Mouse (Mus musculus): ENCODE measurements around the gene Eef1a1. TPM values are rescaled to one million over a fixed set of nuclear protein-coding genes. Genes with fewer than 3 reads are reported as not detected.
"Not testable (repeated sequence)": the region's sequence is repeated elsewhere in the genome, so short reads cannot be mapped to it uniquely, and the experiment has no call there.

The Eef1a1 gene
- total RNA-seq, 2 experiments from 2014 or later, result 1,083 to 1,160 TPM

GRCm38 (mm10) chr9:78511705-78512104 is 22.8 kb upstream of the Eef1a1 start:
- intact Hi-C loops (cut with DNase I), result no loop called here
- no peak for DNase-seq

- intact Hi-C loops (cut with DNase I), result no loop called here
- no peak for DNase-seq
Measured at GRCm38 (mm10) chr9:78508106-78508786, 19.3 kb upstream of the Eef1a1 start.

DNA sequence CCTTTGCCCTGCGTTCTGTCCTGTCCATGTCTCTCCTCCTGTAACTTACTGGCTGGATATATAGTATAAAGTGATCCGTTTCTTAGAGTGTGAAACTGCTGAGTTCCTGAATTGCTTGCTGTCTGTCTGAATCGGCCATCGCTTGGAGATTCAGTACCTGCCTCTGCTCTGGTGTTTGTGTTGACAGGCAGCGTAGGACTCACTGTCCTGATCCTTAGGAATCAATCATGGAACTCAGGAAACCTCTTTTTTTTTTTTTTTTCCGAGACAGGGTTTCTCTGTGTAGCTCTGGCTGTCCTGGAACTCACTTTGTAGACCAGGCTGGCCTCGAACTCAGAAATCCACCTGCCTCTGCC is 17.7 kb upstream of the Eef1a1 start:
- no peak for DNase-seq
- intact Hi-C loops (cut with DNase I), result no loop called here

DNA sequence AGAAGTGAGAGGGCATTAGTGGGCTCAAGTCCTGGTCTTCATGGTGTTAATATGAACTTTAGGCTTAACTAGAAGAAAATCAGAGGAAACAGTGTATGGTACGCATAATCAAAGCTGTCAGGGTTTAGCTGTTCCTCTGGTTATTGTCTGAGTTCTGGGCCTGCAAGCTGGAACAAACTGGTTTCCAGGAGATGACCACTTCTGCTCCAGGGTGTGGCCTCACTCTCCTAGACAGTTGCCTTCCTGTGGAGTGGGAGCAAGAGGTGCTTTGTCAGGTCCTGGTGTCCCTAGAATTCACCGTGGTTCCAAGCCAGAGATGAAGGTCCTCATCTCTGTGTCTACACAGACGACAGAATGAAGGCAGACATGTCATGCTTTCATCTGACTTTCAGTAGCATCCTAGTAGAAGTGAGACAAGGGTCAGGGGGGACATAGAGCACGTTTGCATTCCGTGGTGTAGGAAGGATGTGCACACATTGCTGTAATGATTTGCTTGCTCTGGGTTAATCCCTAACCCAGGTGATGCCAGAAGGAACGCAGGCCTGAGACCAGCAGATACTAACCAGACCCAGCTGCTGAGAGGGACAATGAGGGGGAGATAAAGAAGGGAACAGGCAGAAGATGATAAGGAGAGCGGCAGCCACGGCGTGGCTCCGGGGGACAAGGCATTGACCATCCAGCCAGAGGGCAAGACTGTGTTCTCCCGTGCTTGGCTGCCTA is 17.2 kb upstream of the Eef1a1 start:
- intact Hi-C loops (cut with DNase I), result no loop called here
- DNase-seq, result no peak

DNA sequence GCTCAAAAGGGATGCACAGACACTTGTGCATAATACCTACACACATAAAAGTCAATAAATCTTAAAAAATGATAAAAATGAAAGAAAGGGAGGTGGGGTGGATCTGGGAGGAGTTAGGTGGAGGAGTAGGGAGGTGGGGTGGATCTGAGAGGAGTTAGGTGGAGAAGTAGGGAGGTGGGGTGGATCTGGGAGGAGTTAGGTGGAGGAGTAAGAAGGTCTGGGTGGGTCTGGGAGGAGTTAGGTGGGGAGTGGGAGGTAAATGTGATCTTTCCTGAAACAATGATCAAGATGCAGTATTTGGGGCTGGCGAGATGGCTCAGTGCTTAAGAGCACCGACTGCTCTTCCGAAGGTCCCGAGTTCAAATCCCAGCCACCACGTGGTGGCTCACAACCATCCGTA is 16.3 kb upstream of the Eef1a1 start:
- intact Hi-C loops (cut with DNase I), result no loop called here
- no peak for DNase-seq

- intact Hi-C loops (cut with DNase I), result no loop called here
- DNase-seq, result no peak
Measured at GRCm38 (mm10) chr9:78504679-78505078, 15.7 kb upstream of the Eef1a1 start.

DNA sequence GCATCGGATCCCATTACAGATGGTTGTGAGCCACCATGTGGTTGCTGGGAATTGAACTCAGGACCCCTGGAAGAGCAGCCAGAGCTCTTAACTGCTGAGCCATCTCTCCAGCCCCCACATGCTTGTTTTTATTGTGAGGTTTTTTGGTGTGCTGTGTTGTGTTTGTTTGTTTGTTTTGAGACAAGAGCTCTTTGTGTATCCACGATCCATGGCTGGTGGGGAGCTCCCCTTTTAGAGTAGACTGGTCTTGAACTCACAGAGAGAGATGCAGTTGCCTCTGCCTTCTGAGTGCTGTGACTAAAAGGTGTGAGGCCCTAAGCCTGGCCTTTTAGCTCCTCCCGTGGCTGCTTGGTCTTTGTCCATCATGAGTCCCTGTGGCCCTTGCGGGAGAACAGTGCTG is 15.2 kb upstream of the Eef1a1 start:
- no peak for DNase-seq
- intact Hi-C loops (cut with DNase I), result no loop called here

DNA sequence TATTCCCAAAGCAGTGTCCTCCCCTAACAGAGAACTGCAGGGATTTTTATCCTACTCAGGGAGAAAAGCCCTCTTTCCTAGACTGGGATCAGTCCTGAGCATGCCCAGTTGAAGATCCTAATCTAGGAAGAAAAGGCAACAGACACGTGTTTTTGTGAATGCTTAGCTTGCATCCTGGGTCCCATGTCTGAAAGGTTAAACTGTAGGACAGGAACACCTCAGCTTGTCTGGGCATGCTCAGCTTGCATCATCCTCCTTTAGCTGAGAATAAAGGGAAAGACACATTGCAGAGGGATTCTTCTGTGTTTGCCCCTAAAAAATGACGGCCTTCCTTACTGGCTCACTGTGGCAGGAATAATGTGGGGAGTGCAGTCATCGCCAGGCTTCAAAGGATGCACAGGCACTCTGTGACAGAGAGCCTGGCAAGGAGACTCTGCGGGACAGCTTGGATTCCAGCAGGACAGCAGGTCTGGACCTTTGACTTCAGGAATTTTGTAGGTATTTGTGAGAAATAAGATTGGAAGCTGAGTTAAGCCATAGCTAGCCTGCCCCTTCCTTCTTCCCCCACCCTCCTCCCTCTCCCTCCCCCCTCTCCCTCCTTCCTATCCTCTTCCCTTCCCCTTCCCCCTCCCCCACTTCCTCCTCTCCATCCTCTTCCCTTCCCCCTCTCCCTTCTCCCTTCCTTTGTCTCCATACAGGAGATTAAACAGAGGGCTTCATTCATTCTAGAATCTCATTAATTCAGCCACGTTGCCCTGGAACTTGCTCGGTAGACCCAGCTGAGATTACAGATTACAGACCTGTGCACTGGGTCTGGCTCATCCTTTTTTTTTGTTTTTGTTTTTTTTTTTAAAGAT is 14.5 kb upstream of the Eef1a1 start:
- intact Hi-C loops (cut with DNase I), result no loop called here
- no peak for DNase-seq

- no peak for DNase-seq
- intact Hi-C loops (cut with DNase I), result no loop called here
Measured at GRCm38 (mm10) chr9:78501284-78501683, 12.3 kb upstream of the Eef1a1 start.

DNA sequence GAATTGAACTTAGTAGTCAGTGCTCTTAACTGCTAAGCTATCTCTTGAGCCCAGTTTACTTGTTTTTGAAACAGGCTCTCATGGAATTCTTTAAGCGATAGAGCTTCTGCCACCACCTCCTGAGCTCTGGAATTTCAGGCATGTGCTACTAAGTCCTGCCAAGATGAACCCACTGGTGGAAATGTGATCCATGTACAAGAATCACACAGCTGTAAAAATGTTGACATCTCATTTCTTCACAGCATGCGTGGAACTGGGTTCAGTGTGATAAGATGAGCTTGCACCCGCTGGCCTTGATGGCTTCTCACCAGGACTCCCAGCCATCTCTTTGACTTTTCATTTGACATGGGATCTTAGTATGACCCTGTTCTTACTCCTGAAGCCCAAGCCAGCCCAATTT is 11.4 kb upstream of the Eef1a1 start:
- DNase-seq, result no peak
- intact Hi-C loops (cut with DNase I), result no loop called here

DNA sequence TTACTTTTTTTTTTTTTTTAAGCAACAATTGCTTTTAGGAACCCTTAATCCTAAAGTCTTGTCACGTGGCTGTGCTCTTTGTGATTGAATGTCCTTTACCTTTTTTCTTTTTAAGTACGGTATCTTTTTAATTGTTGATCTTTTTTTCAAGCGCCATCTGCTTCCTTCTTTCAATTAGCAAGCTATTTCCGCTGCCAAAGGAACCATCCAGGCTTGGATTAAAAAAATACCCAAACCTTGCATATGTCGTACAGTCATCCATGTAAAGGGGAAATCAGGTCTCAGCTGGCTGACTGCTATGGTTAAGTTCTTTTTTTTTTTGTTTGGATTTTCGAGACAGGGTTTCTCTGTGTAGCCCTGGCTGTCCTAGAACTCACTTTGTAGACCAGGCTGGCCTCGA is 4.2 kb upstream of the Eef1a1 start:
- intact Hi-C loops (cut with DNase I), result no loop called here
- no peak for DNase-seq

- no peak for DNase-seq
- intact Hi-C loops (cut with DNase I), result no loop called here
Measured at GRCm38 (mm10) chr9:78492254-78492653, 3.3 kb upstream of the Eef1a1 start.

DNA sequence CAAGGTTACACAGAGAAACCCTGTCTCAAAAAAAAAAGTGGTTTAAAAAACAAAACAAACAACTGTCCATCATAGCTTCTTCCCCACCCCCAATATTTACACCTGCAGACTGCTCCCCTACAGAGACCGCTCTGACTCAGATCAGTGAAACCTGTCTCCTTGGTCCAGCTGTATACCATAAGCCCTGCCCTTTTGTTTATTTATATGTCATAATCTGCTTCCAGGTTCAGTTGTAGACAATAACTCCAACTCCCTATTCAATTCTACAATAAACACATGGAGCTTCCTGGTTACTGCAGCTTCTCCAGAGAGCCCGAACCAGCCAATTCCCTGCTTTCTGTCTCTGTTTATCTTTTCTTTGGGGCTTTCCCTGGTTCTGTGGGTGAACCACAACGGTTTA is 2.2 kb upstream of the Eef1a1 start:
- intact Hi-C loops (cut with DNase I), result no loop called here

GRCm38 (mm10) chr9:78488021-78488420 is 930 bp downstream of the Eef1a1 start:
- DNase-seq; intact Hi-C loops (cut with DNase I): not testable (repeated sequence)

More for the DNA sequence above, 2.2 kb upstream of the Eef1a1 start:
- no peak for DNase-seq

DNA sequence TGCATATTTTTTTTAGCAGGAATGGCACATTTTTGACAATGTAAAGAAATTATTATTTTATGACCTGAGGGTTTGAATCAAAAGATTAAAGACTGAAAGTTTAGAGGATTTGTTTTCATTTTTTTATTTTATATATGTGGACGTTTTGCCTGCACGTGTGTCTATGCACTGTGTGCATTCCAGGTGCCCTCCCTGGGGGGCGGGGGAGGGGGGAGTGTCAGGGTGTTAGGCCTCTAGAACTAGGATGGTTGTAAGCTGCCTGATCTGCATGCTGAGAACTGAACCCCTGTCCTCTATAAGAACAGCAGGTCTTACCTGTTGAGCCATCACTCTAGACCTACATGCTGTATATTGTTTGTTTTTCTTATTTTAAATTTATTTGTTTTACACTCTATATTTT is 4.3 kb downstream of the Eef1a1 start:
- DNase-seq, result no peak
- intact Hi-C loops (cut with DNase I), result no loop called here

- intact Hi-C loops (cut with DNase I), result loop anchor here (2.0 kb wide), 1 partner anchor 38 kb away; no protein-coding TSS in a partner anchor
Measured at GRCm38 (mm10) chr9:78482386-78482785, 6.6 kb downstream of the Eef1a1 start.

DNA sequence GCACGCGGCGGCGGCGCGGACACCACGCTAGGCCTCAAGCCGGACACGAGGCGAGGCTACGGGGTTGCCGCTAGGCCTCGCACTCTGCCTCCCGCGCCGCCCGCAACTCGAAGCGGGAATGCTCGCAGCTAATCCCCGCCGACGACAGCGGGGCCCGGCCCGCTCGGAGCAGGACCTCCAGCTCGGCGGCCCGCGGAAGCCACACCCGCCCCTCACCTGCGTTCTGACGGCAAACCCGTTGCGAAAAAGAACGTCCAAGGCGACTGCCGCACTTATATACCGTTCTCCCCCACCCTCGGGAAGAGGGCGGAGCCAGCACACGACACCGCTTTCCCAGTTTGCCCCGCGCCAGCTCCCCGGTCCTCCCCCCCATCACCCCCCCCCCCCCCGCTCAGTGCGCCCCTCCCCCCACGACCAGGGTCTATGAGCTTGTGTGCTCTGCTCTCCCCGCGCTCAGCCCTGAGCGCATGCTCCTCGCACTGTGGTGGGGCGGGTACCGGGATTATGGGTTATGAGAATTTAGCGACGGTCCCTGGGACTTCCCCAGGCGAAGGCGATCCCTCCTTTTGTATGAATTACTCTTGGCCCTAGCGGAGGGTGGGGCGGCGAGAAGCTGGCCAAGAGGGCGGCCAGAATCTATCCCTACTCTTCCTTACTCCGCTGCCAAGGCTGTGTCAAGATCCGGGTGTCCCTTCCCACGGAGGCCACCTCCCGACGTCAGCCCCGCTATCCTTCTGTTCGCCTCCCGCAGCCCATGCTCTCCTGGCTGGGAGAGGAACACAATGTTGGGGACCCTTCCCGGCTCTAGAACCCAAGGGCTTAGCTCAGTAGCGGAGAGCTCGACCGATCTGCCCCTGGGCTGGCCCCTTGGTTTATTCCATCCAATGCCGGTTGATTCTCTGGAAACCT is 7.3 kb downstream of the Eef1a1 start:
- peak; percentile 93 to 95 for DNase-seq
- intact Hi-C loops (cut with DNase I), result loop anchor here (2.0 kb wide), 1 partner anchor 39 kb away; no protein-coding TSS in a partner anchor

More at GRCm38 (mm10) chr9:78482386-78482785, 6.6 kb downstream of the Eef1a1 start:
- DNase-seq, result no peak

- DNase-seq, result peak; percentile 68 to 77
- intact Hi-C loops (cut with DNase I), result no loop called here
Measured at GRCm38 (mm10) chr9:78480706-78481358, 8.1 kb downstream of the Eef1a1 start.

DNA sequence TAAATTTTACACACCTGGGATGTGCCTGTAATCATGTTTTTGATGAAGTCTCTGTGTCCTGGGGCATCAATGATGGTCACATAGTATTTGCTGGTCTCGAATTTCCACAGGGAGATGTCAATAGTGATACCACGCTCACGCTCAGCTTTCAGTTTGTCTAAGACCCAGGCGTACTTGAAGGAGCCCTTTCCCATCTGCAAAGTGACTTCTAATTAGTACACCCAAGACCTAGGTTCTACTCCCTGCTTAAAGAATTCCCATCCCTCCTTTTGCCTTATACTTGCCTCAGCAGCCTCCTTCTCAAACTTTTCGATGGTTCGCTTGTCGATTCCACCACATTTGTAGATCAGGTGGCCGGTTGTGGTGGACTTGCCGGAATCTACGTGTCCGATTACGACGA is 8.7 kb downstream of the Eef1a1 start:
- DNase-seq; intact Hi-C loops (cut with DNase I): not testable (repeated sequence)

DNA sequence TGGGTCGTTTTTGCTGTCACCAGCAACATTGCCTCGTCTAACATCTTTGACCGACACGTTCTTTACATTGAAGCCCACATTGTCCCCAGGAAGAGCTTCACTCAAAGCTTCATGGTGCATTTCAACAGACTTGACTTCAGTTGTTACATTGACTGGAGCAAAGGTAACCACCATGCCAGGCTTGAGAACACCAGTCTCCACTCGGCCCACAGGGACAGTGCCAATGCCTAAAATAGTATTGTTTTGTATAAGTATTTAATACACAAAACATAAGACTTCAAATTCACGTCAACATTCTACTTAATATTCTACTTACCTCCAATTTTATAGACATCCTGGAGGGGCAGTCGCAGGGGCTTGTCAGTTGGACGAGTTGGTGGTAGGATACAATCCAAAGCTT is 9.6 kb downstream of the Eef1a1 start:
- intact Hi-C loops (cut with DNase I); DNase-seq: not testable (repeated sequence)

Data from heart, postnatal 36 days (tissue).